Mouse (Mus musculus): Measurements from ENCODE around the gene Bloc1s6. TPM values are rescaled to one million over a fixed set of nuclear protein-coding genes. Genes with fewer than 3 reads are reported as not detected.

Bloc1s6 gene
- polyA plus RNA-seq, 1 experiment from 2014 or later = 40.9 TPM

DNA sequence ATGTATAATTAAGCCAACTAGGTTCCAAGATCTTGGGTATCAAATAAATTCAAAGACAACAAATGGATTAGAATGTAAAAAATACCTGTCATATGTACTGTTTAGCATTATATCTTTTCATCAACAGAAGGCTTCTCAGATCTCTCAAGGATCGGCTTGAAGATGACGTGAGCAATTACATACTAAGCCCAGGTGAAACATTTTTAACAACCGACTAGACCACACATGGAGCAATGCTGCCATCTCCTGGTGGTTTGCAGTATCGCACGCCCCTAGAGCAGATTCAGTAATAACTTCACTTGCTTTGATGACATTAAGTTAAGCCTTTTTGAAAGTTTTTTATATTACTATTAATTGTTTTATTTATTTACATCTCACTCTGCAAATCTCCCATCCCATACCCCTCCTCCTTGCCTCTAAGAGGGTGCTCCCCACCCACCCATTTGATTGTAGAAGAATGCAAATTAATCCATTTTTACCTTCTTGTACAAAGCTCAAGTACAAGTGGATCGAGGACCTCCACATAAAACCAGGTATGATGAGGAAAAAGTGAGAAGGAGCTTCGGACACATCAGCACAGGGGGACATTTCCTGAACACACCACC lies 15.5 kb downstream of the Bloc1s6 start:
- no peaks in the 10 kb centered on the region for H3K4me1 ChIP-seq (replicated peaks; ENCODE audit: control insufficient read depth, insufficient read depth, low read length)
- 13% methylated on average over 7 of the region's 7 CpGs for WGBS
- H3K9me3 ChIP-seq (ENCODE audit: control insufficient read depth, low read length) = no peaks in the 10 kb centered on the region
- H3K9ac ChIP-seq (ENCODE audit: low read length) = no peak overlapping the region
- no peak for ATAC-seq (ENCODE audit: low read depth)
- no peaks in the 10 kb centered on the region for H3K27me3 ChIP-seq (ENCODE audit: control insufficient read depth, insufficient read depth, low read depth, low read length)
- peaks cover under 1% of the 10 kb centered on the region; the same call in 1 of the 2 replicates for H3K36me3 ChIP-seq (ENCODE audit: control insufficient read depth, insufficient read depth, low read length)
- no peak overlapping the region for H3K4me3 ChIP-seq (ENCODE audit: low read length)
- H3K4me2 ChIP-seq (ENCODE audit: low read depth, low read length) = no peak overlapping the region
- no peak overlapping the region for H3K27ac ChIP-seq (ENCODE audit: low read length)

- ATAC-seq (ENCODE audit: low read depth) = no peak
Measured at GRCm38 (mm10) chr2:122759791-122760190, 21.5 kb downstream of the Bloc1s6 start.

GRCm38 (mm10) chr2:122762991-122763390 lies 24.7 kb downstream of the Bloc1s6 start:
- no peak overlapping the region for H3K27ac ChIP-seq (ENCODE audit: low read length)
- no peak for ATAC-seq (ENCODE audit: low read depth)
- no peaks in the 10 kb centered on the region; the same call in 1 of the 2 replicates for H3K27me3 ChIP-seq (ENCODE audit: control insufficient read depth, insufficient read depth, low read depth, low read length)
- H3K9me3 ChIP-seq (ENCODE audit: control insufficient read depth, low read length) = no peaks in the 10 kb centered on the region
- no peak overlapping the region for H3K9ac ChIP-seq (ENCODE audit: low read length)
- no peak overlapping the region for H3K4me3 ChIP-seq (ENCODE audit: low read length)
- no peaks in the 10 kb centered on the region for H3K36me3 ChIP-seq (ENCODE audit: control insufficient read depth, insufficient read depth, low read length)
- H3K4me2 ChIP-seq (ENCODE audit: low read depth, low read length) = no peak overlapping the region
- WGBS = 49% methylated on average over 3 of the region's 3 CpGs
- H3K4me1 ChIP-seq (replicated peaks; ENCODE audit: control insufficient read depth, insufficient read depth, low read length) = no peaks in the 10 kb centered on the region

More at GRCm38 (mm10) chr2:122759791-122760190, 21.5 kb downstream of the Bloc1s6 start:
- Histone ChIP-seq H3K4me2 (ENCODE audit: low read depth, low read length) (no peak overlapping the region), H3K4me3 (ENCODE audit: low read length) (no peak overlapping the region), H3K4me1 (replicated peaks; ENCODE audit: control insufficient read depth, insufficient read depth, low read length) (no peaks in the 10 kb centered on the region), H3K36me3 (ENCODE audit: control insufficient read depth, insufficient read depth, low read length) (no peaks in the 10 kb centered on the region), H3K27ac (ENCODE audit: low read length) (no peak overlapping the region), H3K9ac (ENCODE audit: low read length) (no peak overlapping the region), H3K9me3 (ENCODE audit: control insufficient read depth, low read length) (no peaks in the 10 kb centered on the region), H3K27me3 (ENCODE audit: control insufficient read depth, insufficient read depth, low read depth, low read length) (no peaks in the 10 kb centered on the region)
- 79% methylated on average over 1 of the region's 1 CpGs for WGBS

- H3K36me3 ChIP-seq (ENCODE audit: control insufficient read depth, insufficient read depth, low read length) = no peaks in the 10 kb centered on the region
- WGBS = 49% methylated on average over 6 of the region's 6 CpGs
- H3K4me3 ChIP-seq (ENCODE audit: low read length) = peak overlapping the region; percentile 45
- H3K27ac ChIP-seq (ENCODE audit: low read length) = no peak overlapping the region
- no peaks in the 10 kb centered on the region for H3K9me3 ChIP-seq (ENCODE audit: control insufficient read depth, low read length)
- ATAC-seq (ENCODE audit: low read depth) = no peak
- H3K4me1 ChIP-seq (replicated peaks; ENCODE audit: control insufficient read depth, insufficient read depth, low read length) = no peaks in the 10 kb centered on the region
- peak overlapping the region; percentile 85 for H3K4me2 ChIP-seq (ENCODE audit: low read depth, low read length)
- H3K9ac ChIP-seq (ENCODE audit: low read length) = no peak overlapping the region; the same call in 1 of the 2 replicates
- H3K27me3 ChIP-seq (ENCODE audit: control insufficient read depth, insufficient read depth, low read depth, low read length) = no peaks in the 10 kb centered on the region; the same call in 1 of the 2 replicates
Measured at GRCm38 (mm10) chr2:122764526-122764925, 26.2 kb downstream of the Bloc1s6 start.

DNA sequence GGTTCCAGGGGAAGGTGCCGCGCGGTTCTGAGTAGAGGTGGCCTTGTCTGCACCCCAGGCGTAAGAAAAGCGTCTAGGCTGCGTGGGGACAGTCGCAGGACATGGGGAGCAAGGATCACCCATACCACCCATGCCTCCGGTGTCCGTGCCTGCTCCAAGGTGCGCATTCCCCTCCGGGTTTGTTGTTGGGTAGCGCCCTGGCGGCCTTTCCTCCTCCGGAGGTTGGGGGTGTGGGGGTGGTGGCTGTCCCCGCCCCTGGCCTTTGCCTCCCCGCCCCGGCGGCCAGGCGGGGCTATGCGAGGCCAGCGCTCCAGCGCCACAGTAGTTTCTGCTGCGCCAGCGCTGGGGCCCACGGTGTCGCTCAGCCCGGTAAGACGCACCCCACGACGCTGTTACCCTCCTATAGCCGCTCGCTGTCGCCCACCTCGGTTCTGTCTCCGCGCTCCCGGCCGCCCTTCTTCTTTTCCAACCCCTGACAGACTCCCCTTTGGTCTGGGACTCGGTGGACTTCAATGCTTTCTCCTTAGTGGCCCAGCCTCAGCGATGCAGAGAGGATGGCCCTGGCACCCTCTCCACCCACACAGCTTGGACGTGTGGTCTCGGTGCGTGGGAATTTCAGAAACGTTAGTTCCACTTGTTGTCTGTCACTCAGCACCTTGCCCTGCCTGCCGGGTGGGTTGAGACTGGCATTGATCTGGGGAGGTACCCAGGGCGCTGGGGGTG lies 26.9 kb downstream of the Bloc1s6 start, which contains the start of gene Sqor:
Gene Sqor (plus strand): TSS at position 167 of the 723 bp plus-strand sequence.
- peak within 1 kb of the TSS; percentile 45 for H3K4me3 ChIP-seq (ENCODE audit: low read length)
- H3K27ac ChIP-seq (ENCODE audit: low read length) = no peak within 1 kb of the TSS
- H3K36me3 ChIP-seq (ENCODE audit: control insufficient read depth, insufficient read depth, low read length) = no peaks in the 10 kb centered on the region
- H3K9ac ChIP-seq (ENCODE audit: low read length) = peak within 1 kb of the TSS; percentile 61
- WGBS = under 1% methylated on average over 45 of the region's 46 CpGs
- ATAC-seq (ENCODE audit: low read depth) = peak; percentile 96
- H3K4me2 ChIP-seq (ENCODE audit: low read depth, low read length) = peak within 1 kb of the TSS; percentile 85
- H3K4me1 ChIP-seq (replicated peaks; ENCODE audit: control insufficient read depth, insufficient read depth, low read length) = no peaks in the 10 kb centered on the region
- H3K9me3 ChIP-seq (ENCODE audit: control insufficient read depth, low read length) = no peaks in the 10 kb centered on the region
- H3K27me3 ChIP-seq (ENCODE audit: control insufficient read depth, insufficient read depth, low read depth, low read length) = no peaks in the 10 kb centered on the region; the same call in 1 of the 2 replicates

DNA sequence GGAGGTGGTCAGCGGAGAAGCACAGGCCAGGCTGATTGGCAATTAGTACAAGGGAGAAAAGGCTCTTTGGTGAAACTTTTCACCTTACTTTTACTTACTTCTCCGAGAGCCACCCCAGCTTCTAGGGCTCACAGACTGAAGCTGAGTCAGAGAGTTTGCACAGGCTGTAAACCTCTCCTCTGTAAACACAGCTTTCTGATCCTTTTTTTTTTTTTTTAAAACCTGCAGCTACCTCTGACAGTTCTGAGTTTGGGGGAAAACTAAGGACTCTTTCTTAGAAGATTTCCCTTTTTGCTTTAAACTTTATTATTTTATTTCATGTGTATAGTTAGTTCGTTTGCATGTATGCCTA lies 27.5 kb downstream of the Bloc1s6 start:
- WGBS = 32% methylated on average over 3 of the region's 3 CpGs
- peak overlapping the region; percentile 61 for H3K9ac ChIP-seq (ENCODE audit: low read length)

DNA sequence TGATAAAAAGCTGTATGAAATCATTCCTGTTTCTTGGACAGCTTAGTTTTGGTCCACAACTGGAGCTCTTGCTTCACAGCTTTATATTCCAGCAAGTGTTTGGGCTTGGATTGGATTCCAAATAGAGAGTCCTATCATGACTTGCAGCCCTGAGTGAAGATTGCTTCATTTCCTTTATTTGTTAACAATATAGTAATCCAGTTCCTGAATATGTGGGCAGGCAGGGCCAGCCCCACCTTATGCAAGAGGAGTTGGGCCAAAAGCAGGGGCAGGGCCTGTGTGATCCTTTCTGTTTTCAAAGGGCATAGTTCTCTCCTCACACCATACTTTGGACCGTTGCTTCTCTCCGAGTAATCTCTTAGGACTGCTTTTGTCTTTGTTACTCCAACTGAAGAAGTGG lies 32.7 kb downstream of the Bloc1s6 start:
- no peaks in the 10 kb centered on the region; the same call in 1 of the 2 replicates for H3K27me3 ChIP-seq (ENCODE audit: control insufficient read depth, insufficient read depth, low read depth, low read length)
- H3K9ac ChIP-seq (ENCODE audit: low read length) = no peak overlapping the region
- 73% methylated on average over 2 of the region's 2 CpGs for WGBS
- ATAC-seq (ENCODE audit: low read depth) = peak; percentile 57; the same call in 1 of the 2 replicates
- no peaks in the 10 kb centered on the region for H3K9me3 ChIP-seq (ENCODE audit: control insufficient read depth, low read length)
- no peak overlapping the region for H3K4me2 ChIP-seq (ENCODE audit: low read depth, low read length)
- H3K4me3 ChIP-seq (ENCODE audit: low read length) = no peak overlapping the region
- no peaks in the 10 kb centered on the region for H3K4me1 ChIP-seq (replicated peaks; ENCODE audit: control insufficient read depth, insufficient read depth, low read length)
- no peak overlapping the region for H3K27ac ChIP-seq (ENCODE audit: low read length)
- H3K36me3 ChIP-seq (ENCODE audit: control insufficient read depth, insufficient read depth, low read length) = no peaks in the 10 kb centered on the region

More for the DNA sequence above, 27.5 kb downstream of the Bloc1s6 start:
- Histone ChIP-seq H3K4me1 (replicated peaks; ENCODE audit: control insufficient read depth, insufficient read depth, low read length) (no peaks in the 10 kb centered on the region), H3K27ac (ENCODE audit: low read length) (no peak overlapping the region), H3K4me3 (ENCODE audit: low read length) (peak overlapping the region; percentile 45), H3K27me3 (ENCODE audit: control insufficient read depth, insufficient read depth, low read depth, low read length) (no peaks in the 10 kb centered on the region; the same call in 1 of the 2 replicates), H3K4me2 (ENCODE audit: low read depth, low read length) (peak overlapping the region; percentile 85), H3K9me3 (ENCODE audit: control insufficient read depth, low read length) (no peaks in the 10 kb centered on the region), H3K36me3 (ENCODE audit: control insufficient read depth, insufficient read depth, low read length) (no peaks in the 10 kb centered on the region)
- no peak for ATAC-seq (ENCODE audit: low read depth)

GRCm38 (mm10) chr2:122772899-122773298 lies 34.6 kb downstream of the Bloc1s6 start:
- Histone ChIP-seq H3K36me3 (ENCODE audit: control insufficient read depth, insufficient read depth, low read length) (no peaks in the 10 kb centered on the region), H3K4me1 (replicated peaks; ENCODE audit: control insufficient read depth, insufficient read depth, low read length) (no peaks in the 10 kb centered on the region), H3K9ac (ENCODE audit: low read length) (no peak overlapping the region), H3K4me2 (ENCODE audit: low read depth, low read length) (no peak overlapping the region), H3K27ac (ENCODE audit: low read length) (no peak overlapping the region), H3K27me3 (ENCODE audit: control insufficient read depth, insufficient read depth, low read depth, low read length) (no peaks in the 10 kb centered on the region), H3K9me3 (ENCODE audit: control insufficient read depth, low read length) (no peaks in the 10 kb centered on the region), H3K4me3 (ENCODE audit: low read length) (no peak overlapping the region)
- no peak for ATAC-seq (ENCODE audit: low read depth)
- 91% methylated on average over 1 of the region's 1 CpGs for WGBS

GRCm38 (mm10) chr2:122775491-122775890 lies 37.2 kb downstream of the Bloc1s6 start:
- H3K27ac ChIP-seq (ENCODE audit: low read length) = no peak overlapping the region
- no peak overlapping the region for H3K4me3 ChIP-seq (ENCODE audit: low read length)
- H3K4me1 ChIP-seq (replicated peaks; ENCODE audit: control insufficient read depth, insufficient read depth, low read length) = no peaks in the 10 kb centered on the region
- WGBS = 69% methylated on average over 1 of the region's 1 CpGs
- H3K9ac ChIP-seq (ENCODE audit: low read length) = no peak overlapping the region
- H3K27me3 ChIP-seq (ENCODE audit: control insufficient read depth, insufficient read depth, low read depth, low read length) = no peaks in the 10 kb centered on the region
- H3K36me3 ChIP-seq (ENCODE audit: control insufficient read depth, insufficient read depth, low read length) = no peaks in the 10 kb centered on the region
- H3K4me2 ChIP-seq (ENCODE audit: low read depth, low read length) = no peak overlapping the region
- no peaks in the 10 kb centered on the region for H3K9me3 ChIP-seq (ENCODE audit: control insufficient read depth, low read length)
- no peak for ATAC-seq (ENCODE audit: low read depth)

Data from lung, embryonic 16.5 days (tissue).